Mouse (Mus musculus) liver, adult 2 months (tissue): ENCODE measurements around the gene Kcnq4.

Experiments used
- CTCF ChIP-seq: fragments of 200-500 bp; IDR thresholded peaks from 2 replicates; pipeline ENCODE4 v1.5.1; 2011; ENCODE audit warnings: low read depth, low read length, control low read depth
- POLR2A ChIP-seq: fragments of 200-500 bp; IDR thresholded peaks from 2 replicates; pipeline ENCODE4 v1.6.1; 2011; ENCODE audit warnings: low read length, control low read depth; ENCODE audit not compliant: insufficient read depth; ENCODE audit errors: extremely low read depth

- TF ChIP-seq CTCF (no peak), POLR2A (no peak)
These were observed 35.4 kb downstream of the Kcnq4 start for GRCm38 (mm10) chr4:120713021-120713420.
